Mouse (Mus musculus) left cerebral cortex, adult 2 months (tissue): ENCODE results near the gene Fam187a. TPM values are rescaled to one million over a fixed set of nuclear protein-coding genes. Genes with fewer than 3 reads are reported as not detected.

Experiments used
- DNase-seq, 2 experiments: peaks; one replicate each; pipeline ENCODE4 v3.0.0; 2021 to 2022; ENCODE audit warnings: low spot score in 2 of 2, mixed read lengths in 1 of 2; ENCODE audit errors: extremely low spot score in 1 of 2
- H3K27ac ChIP-seq: fragments of 200-600 bp; 2 replicates; pipeline ENCODE4 v1.8.1; 2022
- H3K4me3 ChIP-seq: fragments of 200-600 bp; 2 replicates; pipeline ENCODE4 v1.8.1; 2022
- CTCF ChIP-seq: fragments of 200-600 bp; IDR thresholded peaks from 2 replicates; pipeline ENCODE4 v1.8.1; 2022; ENCODE audit warnings: antibody characterized with exemption, mild to moderate bottlenecking, moderate library complexity
- intact Hi-C: fragments of 180-260 bp; cut with DNase I; formaldehyde crosslinking; loops from one replicate; pipeline ENCODE4 v1.15.1; 2025
- total RNA-seq, 2 experiments: library from RNA; stranded (reverse); gene quantifications; 2 replicates each; pipeline ENCODE4 v1.2.3; 2021

Gene Fam187a
- total RNA-seq, 2 experiments from 2014 or later: not detected

DNA sequence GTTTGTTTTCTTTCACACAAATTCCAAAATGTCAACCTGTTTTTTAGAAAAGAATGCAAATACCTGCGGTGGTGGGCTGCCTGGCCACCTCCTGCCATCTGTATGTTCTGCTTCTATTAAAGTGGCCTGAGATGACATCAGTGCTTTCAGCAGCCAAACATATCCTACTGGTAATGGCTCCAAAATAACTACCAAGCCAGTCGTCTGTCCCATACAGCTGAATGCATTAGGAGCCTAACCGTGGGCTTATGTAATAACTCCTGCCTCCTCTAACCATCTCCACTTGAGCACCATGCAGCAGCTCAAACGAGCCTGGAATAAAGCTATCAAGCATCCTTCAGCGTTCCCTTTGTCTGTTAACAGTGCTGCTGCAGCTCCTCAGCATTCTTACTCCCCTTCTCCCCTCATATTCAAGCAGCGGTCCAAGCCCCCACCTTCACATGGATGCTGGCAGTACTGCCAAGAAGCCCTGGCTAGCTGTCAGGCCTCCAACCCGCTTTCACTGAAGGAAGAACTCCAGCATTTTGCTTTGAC, 10.1 kb upstream of the Fam187a start:
- peak in 1 of 2 experiments; percentile 48 for DNase-seq
- no peak for TF ChIP-seq CTCF
- no peak overlapping the region for H3K4me3 ChIP-seq
- peak overlapping the region; percentile 92 for H3K27ac ChIP-seq
- intact Hi-C loops: no loop called here

DNA sequence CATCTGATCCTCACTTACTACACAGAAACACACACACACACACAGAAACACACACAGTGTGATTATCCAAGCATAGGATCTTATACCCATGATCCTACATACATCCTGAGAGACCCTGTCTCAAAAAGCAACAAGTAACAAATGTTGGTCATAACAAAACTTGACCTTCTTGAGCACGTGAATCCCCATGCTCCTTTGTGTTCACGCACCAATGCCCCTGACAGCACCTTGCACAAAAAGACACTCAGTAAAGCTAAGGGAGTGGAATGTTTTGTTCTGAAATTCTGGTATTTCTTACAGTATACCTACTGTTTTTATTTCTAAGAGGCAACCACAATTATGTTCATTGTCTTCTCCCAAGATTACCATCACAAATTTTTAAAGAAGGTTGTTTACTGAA, 5.4 kb upstream of the Fam187a start:
- Histone ChIP-seq H3K4me3 (no peak overlapping the region; the same call in 1 of the 2 replicates), H3K27ac (no peak overlapping the region)
- no peak for DNase-seq
- intact Hi-C loops: no loop called here
- no peak for TF ChIP-seq CTCF

GRCm38 (mm10) chr11:102880585-102881313, 4.2 kb upstream of the Fam187a start, which contains the start of the genes Eftud2 and Ccdc103:
Eftud2 (minus strand) TSS chr11:102880985.
Ccdc103 (plus strand) TSS chr11:102881204.
- DNase-seq: peak; percentile 91 to 92
- intact Hi-C loops: no loop called here
- no peak; the same call in 1 of the 2 replicates for TF ChIP-seq CTCF

DNA sequence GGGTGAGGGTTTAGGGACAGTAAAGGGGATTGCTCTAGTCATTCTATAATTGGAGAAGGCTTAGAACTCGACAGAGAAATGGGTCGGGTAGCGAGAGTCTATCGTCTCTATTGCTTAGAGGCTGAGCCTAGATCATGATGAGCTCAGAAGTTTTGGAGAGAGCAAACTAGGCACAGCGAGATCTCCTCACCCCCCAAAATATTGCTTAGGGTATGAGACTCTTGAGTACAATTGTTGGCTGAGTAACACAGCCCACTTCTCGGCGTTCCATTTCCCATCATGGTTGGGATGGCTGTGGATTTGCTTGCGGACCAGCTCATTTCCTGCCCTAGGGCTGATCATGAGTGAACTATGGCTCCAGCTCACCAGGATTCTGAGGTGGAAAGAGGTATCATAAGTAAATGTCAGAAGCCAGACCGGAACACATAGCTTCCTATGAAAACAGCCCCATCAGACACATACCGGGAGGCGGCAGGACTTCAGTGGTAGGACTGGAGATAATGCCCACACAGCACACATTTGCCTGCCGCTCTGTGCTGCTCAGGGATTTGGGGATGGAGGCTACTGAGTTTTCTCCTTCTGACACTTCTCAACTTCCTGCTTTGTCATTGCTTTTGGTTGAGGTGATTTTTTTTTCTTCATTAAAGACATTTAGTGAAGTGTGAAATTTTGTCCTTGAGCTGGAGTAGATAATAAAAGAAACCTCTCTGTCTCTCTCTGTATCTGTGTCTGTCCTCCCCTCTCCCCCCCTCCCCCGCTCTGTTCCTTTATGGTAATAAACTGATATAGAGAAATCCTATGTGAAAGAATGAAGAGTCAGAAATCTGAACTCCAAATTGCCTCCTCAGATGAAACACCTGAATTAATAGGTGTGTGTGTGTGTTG, 3.4 kb upstream of the Fam187a start:
- no peak for DNase-seq
- Histone ChIP-seq H3K27ac (peak overlapping the region; percentile 100), H3K4me3 (peak overlapping the region; percentile 74)
- intact Hi-C loops: no loop called here
- TF ChIP-seq CTCF: no peak

More at GRCm38 (mm10) chr11:102880585-102881313, 4.2 kb upstream of the Fam187a start, which contains the start of the genes Eftud2 and Ccdc103:
- H3K4me3 ChIP-seq: peak within 1 kb of the TSS; percentile 74
- peak within 1 kb of the TSS; percentile 100 for H3K27ac ChIP-seq

DNA sequence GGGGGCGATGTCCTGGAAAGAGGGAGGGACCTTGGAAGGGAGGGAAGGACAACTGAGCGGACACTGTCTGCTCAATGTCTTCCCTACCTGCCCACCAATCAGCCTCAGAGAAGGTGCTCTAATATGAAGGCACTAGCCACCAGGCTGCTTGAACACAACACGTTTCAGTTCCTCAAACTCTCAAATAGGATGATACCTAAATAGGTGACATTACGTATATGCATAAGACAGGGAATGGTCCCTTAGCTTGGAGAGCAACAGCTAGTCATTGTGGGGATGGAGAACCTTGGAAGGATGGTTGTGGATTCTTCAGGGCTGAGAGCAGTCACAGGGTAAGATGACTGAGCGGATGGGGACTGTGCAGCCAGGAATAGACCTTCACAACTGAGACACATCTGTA, 2.5 kb downstream of the Fam187a start:
- H3K27ac ChIP-seq: peak overlapping the region; percentile 63; the same call in 1 of the 2 replicates
- intact Hi-C loops: no loop called here
- no peak for TF ChIP-seq CTCF

DNA sequence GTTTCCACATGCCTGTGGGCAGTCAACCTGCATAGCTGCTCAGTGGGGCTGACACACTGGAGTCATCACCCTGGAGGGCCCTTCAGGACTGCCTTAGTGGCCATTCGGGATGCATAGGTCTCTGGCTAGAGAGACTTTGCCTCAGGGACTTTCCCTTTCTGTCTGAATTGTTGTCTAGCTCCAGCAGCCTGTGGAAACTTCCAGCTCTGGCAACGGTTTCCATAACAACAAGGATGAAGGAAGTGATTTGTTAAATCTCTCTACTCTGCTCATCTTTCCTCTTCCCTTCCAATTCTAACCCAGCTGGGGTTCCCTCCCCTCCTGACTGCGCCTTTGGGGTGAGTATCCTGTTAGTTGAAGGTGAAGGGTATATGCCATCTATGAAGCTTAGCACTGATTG, 3.2 kb downstream of the Fam187a start:
- TF ChIP-seq CTCF: no peak
- intact Hi-C loops: no loop called here
- DNase-seq: no peak
- Histone ChIP-seq H3K4me3 (no peak overlapping the region), H3K27ac (peak overlapping the region; percentile 63)

More for the DNA sequence above, 2.5 kb downstream of the Fam187a start:
- H3K4me3 ChIP-seq: no peak overlapping the region
- DNase-seq: no peak

- no peak for TF ChIP-seq CTCF
- no peak overlapping the region for H3K4me3 ChIP-seq
- H3K27ac ChIP-seq: no peak overlapping the region
- DNase-seq: no peak
- intact Hi-C loops: no loop called here
These were observed 5.1 kb downstream of the Fam187a start for GRCm38 (mm10) chr11:102890096-102890495.

DNA sequence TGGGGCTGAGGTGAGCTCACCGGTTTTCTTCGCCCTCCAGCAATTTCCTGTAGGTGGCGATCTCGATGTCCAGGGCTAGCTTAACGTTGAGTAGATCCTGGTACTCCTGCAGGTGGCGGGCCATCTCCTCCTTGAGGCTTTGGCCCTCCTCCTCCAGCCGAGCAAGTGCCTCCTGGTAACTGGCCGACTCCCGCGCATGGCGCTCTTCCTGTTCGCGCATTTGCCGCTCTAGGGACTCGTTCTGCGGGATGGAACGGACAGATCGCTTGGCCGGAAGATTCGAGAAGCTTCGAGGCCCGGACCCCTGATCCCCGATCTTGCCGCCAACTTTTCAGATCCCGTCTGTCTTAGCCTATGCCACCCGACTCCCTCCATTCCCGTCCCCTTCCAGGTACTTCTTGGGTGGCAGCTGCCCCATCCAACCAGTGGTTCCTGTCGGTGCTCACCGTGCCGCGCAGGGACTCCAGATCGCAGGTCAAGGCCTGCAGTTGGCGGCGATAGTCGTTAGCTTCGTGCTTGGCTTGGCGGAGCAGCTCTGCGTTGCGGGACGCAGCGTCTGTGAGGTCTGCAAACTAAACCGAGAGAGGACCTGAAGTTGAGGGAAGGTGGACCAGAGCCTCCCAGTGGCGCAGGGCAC, 8.2 kb downstream of the Fam187a start:
- peak; percentile 65 for TF ChIP-seq CTCF
- Histone ChIP-seq H3K27ac (no peak overlapping the region), H3K4me3 (peak overlapping the region; percentile 26)
- intact Hi-C loops: no loop called here
- no peak for DNase-seq

DNA sequence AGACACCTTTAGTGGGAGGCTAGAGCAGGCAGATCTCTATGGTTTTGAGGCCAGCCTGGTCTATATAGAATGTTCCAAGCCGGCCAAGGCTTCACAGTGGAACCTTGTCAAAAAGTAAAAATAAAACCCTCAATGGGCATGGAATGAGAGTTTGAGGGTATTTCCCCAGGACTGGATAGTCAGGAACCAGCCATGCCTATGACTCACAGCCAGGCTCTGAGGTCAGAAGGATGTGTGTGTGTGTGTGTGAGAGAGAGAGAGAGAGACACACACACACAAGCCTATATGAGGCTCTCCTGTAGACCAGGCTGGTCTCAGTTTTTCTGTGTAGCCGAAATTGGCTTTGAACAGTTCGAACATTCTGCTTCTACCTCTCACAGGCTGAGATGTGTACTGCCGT, 9.7 kb downstream of the Fam187a start:
- intact Hi-C loops: no loop called here

GRCm38 (mm10) chr11:102895779-102896178, 10.8 kb downstream of the Fam187a start:
- H3K4me3 ChIP-seq: no peak overlapping the region
- TF ChIP-seq CTCF: no peak
- no peak for DNase-seq
- intact Hi-C loops: no loop called here
- H3K27ac ChIP-seq: no peak overlapping the region

More for the DNA sequence above, 9.7 kb downstream of the Fam187a start:
- Histone ChIP-seq H3K4me3 (no peak overlapping the region), H3K27ac (no peak overlapping the region)
- no peak for TF ChIP-seq CTCF
- DNase-seq: no peak

GRCm38 (mm10) chr11:102896641-102897040, 11.7 kb downstream of the Fam187a start:
- DNase-seq: no peak
- H3K4me3 ChIP-seq: no peak overlapping the region
- H3K27ac ChIP-seq: no peak overlapping the region
- TF ChIP-seq CTCF: no peak
- intact Hi-C loops: no loop called here

DNA sequence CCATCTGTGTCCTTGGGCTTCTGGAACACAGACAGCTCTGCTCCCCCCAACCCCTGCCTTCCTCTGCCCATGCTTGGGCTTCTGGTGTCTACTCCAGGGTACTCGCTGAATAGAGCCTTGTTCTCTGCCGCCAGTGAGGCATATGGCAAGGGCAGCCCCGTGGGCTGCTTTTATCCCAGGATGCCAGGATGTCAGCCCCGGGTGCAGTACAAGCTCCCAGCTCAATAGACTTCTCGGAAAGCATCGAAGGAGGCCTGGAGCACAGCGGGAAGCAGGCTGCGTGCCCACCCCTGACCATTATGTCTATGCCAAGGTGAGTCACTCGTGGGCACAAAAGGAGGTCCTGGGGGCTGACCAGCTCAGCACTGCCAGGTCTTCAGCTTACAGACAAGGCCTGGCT, 13.4 kb downstream of the Fam187a start:
- intact Hi-C loops: no loop called here
- no peak overlapping the region for H3K4me3 ChIP-seq
- no peak for TF ChIP-seq CTCF
- no peak for DNase-seq
- H3K27ac ChIP-seq: no peak overlapping the region
